Mouse (Mus musculus) liver, embryonic 13.5 days (tissue): Measurements from ENCODE around the gene Ndufs8. TPM values are rescaled to one million over a fixed set of nuclear protein-coding genes. Genes with fewer than 3 reads are reported as not detected.
"Not testable (repeated sequence)": the region's sequence is repeated elsewhere in the genome, so short reads cannot be mapped to it uniquely, and the experiment has no call there.

Source experiments
- ATAC-seq: fragments of 200-750 bp; cut with Nextera tagmentation; 2 replicates; pipeline ENCODE4 v1.8.0; 2017; ENCODE audit warnings: low read depth, mild to moderate bottlenecking, moderate number of reproducible peaks, moderate library complexity
- DNase-seq: peaks from one replicate; pipeline ENCODE4 v3.0.0; 2022
- H3K27ac ChIP-seq: fragments of 300-500 bp; sonication (generic); 2 replicates; pipeline ENCODE4 v1.5.1; 2015; ENCODE audit warnings: moderate library complexity, mild to moderate bottlenecking, inconsistent platforms
- H3K27me3 ChIP-seq: fragments of 300-500 bp; sonication (generic); 2 replicates; pipeline ENCODE4 v1.6.1; 2015; ENCODE audit warnings: mild to moderate bottlenecking, inconsistent platforms
- H3K36me3 ChIP-seq: fragments of 300-500 bp; sonication (generic); 2 replicates; pipeline ENCODE4 v1.6.1; 2015; ENCODE audit warnings: mild to moderate bottlenecking, inconsistent platforms
- H3K4me1 ChIP-seq: fragments of 300-500 bp; sonication (generic); replicated peaks from 2 replicates; pipeline ENCODE4 v1.6.1; 2015; ENCODE audit warnings: inconsistent platforms
- H3K4me2 ChIP-seq: fragments of 300-500 bp; sonication (generic); 2 replicates; pipeline ENCODE4 v1.6.1; 2015; ENCODE audit warnings: inconsistent platforms, mild to moderate bottlenecking, moderate library complexity
- H3K4me3 ChIP-seq: fragments of 300-500 bp; sonication (generic); replicated peaks from 2 replicates; pipeline ENCODE4 v1.5.1; 2015; ENCODE audit warnings: mild to moderate bottlenecking, inconsistent platforms
- H3K9ac ChIP-seq: fragments of 300-500 bp; sonication (generic); 2 replicates; pipeline ENCODE4 v1.6.1; 2015; ENCODE audit warnings: mild to moderate bottlenecking, inconsistent platforms
- H3K9me3 ChIP-seq: fragments of 300-500 bp; sonication (generic); replicated peaks from 2 replicates; pipeline ENCODE4 v1.6.1; 2016; ENCODE audit warnings: inconsistent platforms
- WGBS: fragments of 180-500 bp; shearing (Covaris S2); methylation state at CpG from one replicate; pipeline ENCODE4 v1.1.7; 2015; ENCODE audit not compliant: insufficient replicate concordance; 5-methylcytosine and 5-hydroxymethylcytosine counted together
- polyA plus RNA-seq: library from polyadenylated mRNA; unstranded; fragments of >200 nt; fragmentation: Nextera tagmentation; extraction: Ambion mirVana; gene quantifications from 2 replicates; pipeline ENCODE4 v1.2.1, GENCODE M21; 2015

The Ndufs8 gene
- polyA plus RNA-seq, result 189 and 217 TPM in 2 replicates

- under 1% methylated on average over 41 of the region's 43 CpGs for WGBS
- Histone ChIP-seq H3K9me3 (no peaks in the 10 kb centered on the region), H3K36me3 (peaks cover 39% of the 10 kb centered on the region), H3K4me1 (peaks cover 49% of the 10 kb centered on the region), H3K27me3 (no peaks in the 10 kb centered on the region), H3K9ac (peak within 1 kb of the TSS; percentile 79), H3K27ac (peak within 1 kb of the TSS; percentile 76), H3K4me3 (peak within 1 kb of the TSS; percentile 73), H3K4me2 (peak within 1 kb of the TSS; percentile 81)
- ATAC-seq (peak; percentile 95), DNase-seq (peak; percentile 95)
Observed at GRCm38 (mm10) chr19:3912337-3913204, at the start of gene Ndufs8. Gene Ndufs8, minus strand, starts transcription at chr19:3912774.

- not testable (repeated sequence) for ATAC-seq, H3K36me3 ChIP-seq, H3K9me3 ChIP-seq, H3K4me1 ChIP-seq, H3K4me2 ChIP-seq, H3K27me3 ChIP-seq, H3K4me3 ChIP-seq, DNase-seq, H3K27ac ChIP-seq, H3K9ac ChIP-seq
- 66% methylated on average over 6 of the region's 6 CpGs for WGBS
Observed at GRCm38 (mm10) chr19:3961805-3962204, 49.2 kb upstream of the Ndufs8 start.

GRCm38 (mm10) chr19:3960211-3960610 lies 47.6 kb upstream of the Ndufs8 start:
- 71% methylated on average over 5 of the region's 5 CpGs for WGBS
- DNase-seq, result no peak
- H3K4me2 ChIP-seq, result no peak overlapping the region
- H3K9me3 ChIP-seq, result no peaks in the 10 kb centered on the region
- H3K4me1 ChIP-seq, result no peaks in the 10 kb centered on the region; the same call in 1 of the 2 replicates
- H3K27me3 ChIP-seq, result 0 out of 2 replicates have a peak, but pooled peaks cover 8% of the 10 kb centered on the region
- no peak overlapping the region for H3K9ac ChIP-seq
- H3K4me3 ChIP-seq, result no peak overlapping the region
- ATAC-seq, result no peak
- no peaks in the 10 kb centered on the region for H3K36me3 ChIP-seq
- H3K27ac ChIP-seq, result no peak overlapping the region

- 0 out of 2 replicates have a peak, but pooled peaks cover 8% of the 10 kb centered on the region for H3K27me3 ChIP-seq
- no peak overlapping the region for H3K9ac ChIP-seq
- no peak overlapping the region for H3K27ac ChIP-seq
- DNase-seq (no peak), ATAC-seq (no peak)
- no peaks in the 10 kb centered on the region; the same call in 1 of the 2 replicates for H3K4me1 ChIP-seq
- no peak overlapping the region for H3K4me3 ChIP-seq
- no peaks in the 10 kb centered on the region for H3K36me3 ChIP-seq
- H3K4me2 ChIP-seq, result no peak overlapping the region
- no peaks in the 10 kb centered on the region for H3K9me3 ChIP-seq
Observed at GRCm38 (mm10) chr19:3959030-3959429, 46.5 kb upstream of the Ndufs8 start.

GRCm38 (mm10) chr19:3958470-3958869 lies 45.9 kb upstream of the Ndufs8 start, which contains the start of gene Aldh3b3:
Gene Aldh3b3, plus strand, starts transcription at chr19:3958645.
- 58% methylated on average over 4 of the region's 4 CpGs for WGBS
- Histone ChIP-seq H3K36me3 (no peaks in the 10 kb centered on the region), H3K27ac (no peak within 1 kb of the TSS), H3K4me3 (no peak within 1 kb of the TSS), H3K27me3 (0 out of 2 replicates have a peak, but pooled peaks cover 8% of the 10 kb centered on the region), H3K4me1 (no peaks in the 10 kb centered on the region; the same call in 1 of the 2 replicates), H3K9me3 (no peaks in the 10 kb centered on the region), H3K9ac (no peak within 1 kb of the TSS), H3K4me2 (no peak within 1 kb of the TSS)
- ATAC-seq (no peak), DNase-seq (no peak)

- WGBS, result 60% methylated on average over 5 of the region's 5 CpGs
- H3K4me2 ChIP-seq, result not testable (repeated sequence)
Observed at GRCm38 (mm10) chr19:3957296-3958036, 44.9 kb upstream of the Ndufs8 start.

GRCm38 (mm10) chr19:3955804-3956203 lies 43.2 kb upstream of the Ndufs8 start:
- no peaks in the 10 kb centered on the region; the same call in 1 of the 2 replicates for H3K4me1 ChIP-seq
- ATAC-seq (no peak), DNase-seq (no peak)
- no peak overlapping the region for H3K27ac ChIP-seq
- H3K9me3 ChIP-seq, result no peaks in the 10 kb centered on the region
- 0 out of 2 replicates have a peak, but pooled peaks cover 8% of the 10 kb centered on the region for H3K27me3 ChIP-seq
- no peak overlapping the region for H3K4me3 ChIP-seq
- H3K36me3 ChIP-seq, result no peaks in the 10 kb centered on the region
- no peak overlapping the region for H3K4me2 ChIP-seq
- 24% methylated on average over 4 of the region's 4 CpGs for WGBS
- no peak overlapping the region for H3K9ac ChIP-seq

More at GRCm38 (mm10) chr19:3957296-3958036, 44.9 kb upstream of the Ndufs8 start:
- not testable (repeated sequence) for H3K36me3 ChIP-seq, H3K9ac ChIP-seq, H3K27ac ChIP-seq, H3K9me3 ChIP-seq, ATAC-seq, H3K4me3 ChIP-seq, H3K27me3 ChIP-seq, DNase-seq, H3K4me1 ChIP-seq

- no peak overlapping the region for H3K4me2 ChIP-seq
- no peak overlapping the region for H3K4me3 ChIP-seq
- H3K9me3 ChIP-seq, result no peaks in the 10 kb centered on the region
- H3K9ac ChIP-seq, result no peak overlapping the region
- no peak overlapping the region for H3K27ac ChIP-seq
- H3K27me3 ChIP-seq, result 0 out of 2 replicates have a peak, but pooled peaks cover 8% of the 10 kb centered on the region
- WGBS, result 62% methylated on average over 3 of the region's 3 CpGs
- no peaks in the 10 kb centered on the region for H3K36me3 ChIP-seq
- no peak for DNase-seq
- H3K4me1 ChIP-seq, result peaks cover 1% of the 10 kb centered on the region; the same call in 1 of the 2 replicates
- no peak for ATAC-seq
Observed at GRCm38 (mm10) chr19:3955033-3955432, 42.5 kb upstream of the Ndufs8 start.

- Histone ChIP-seq H3K9me3 (no peaks in the 10 kb centered on the region), H3K27me3 (0 out of 2 replicates have a peak, but pooled peaks cover 8% of the 10 kb centered on the region), H3K4me1 (peaks cover 7% of the 10 kb centered on the region; the same call in 1 of the 2 replicates), H3K4me3 (no peak overlapping the region), H3K27ac (no peak overlapping the region), H3K36me3 (no peaks in the 10 kb centered on the region), H3K4me2 (no peak overlapping the region), H3K9ac (no peak overlapping the region)
- ATAC-seq (no peak), DNase-seq (no peak)
- WGBS, result 50% methylated on average over 1 of the region's 1 CpGs
Observed at GRCm38 (mm10) chr19:3952099-3952498, 39.5 kb upstream of the Ndufs8 start.

- H3K4me2 ChIP-seq, result no peak overlapping the region
- peaks cover 8% of the 10 kb centered on the region; the same call in 1 of the 2 replicates for H3K4me1 ChIP-seq
- H3K9ac ChIP-seq, result no peak overlapping the region
- DNase-seq, result no peak
- no peaks in the 10 kb centered on the region for H3K9me3 ChIP-seq
- H3K27ac ChIP-seq, result no peak overlapping the region
- 0 out of 2 replicates have a peak, but pooled peaks cover 5% of the 10 kb centered on the region for H3K27me3 ChIP-seq
- ATAC-seq, result no peak
- no peaks in the 10 kb centered on the region for H3K36me3 ChIP-seq
- H3K4me3 ChIP-seq, result no peak overlapping the region
Observed at GRCm38 (mm10) chr19:3951461-3951860, 38.9 kb upstream of the Ndufs8 start.

GRCm38 (mm10) chr19:3950331-3950730 lies 37.8 kb upstream of the Ndufs8 start:
- H3K9me3 ChIP-seq, result no peaks in the 10 kb centered on the region
- H3K27ac ChIP-seq, result no peak overlapping the region
- H3K4me2 ChIP-seq, result no peak overlapping the region
- 53% methylated on average over 3 of the region's 3 CpGs for WGBS
- no peaks in the 10 kb centered on the region for H3K27me3 ChIP-seq
- no peak overlapping the region for H3K9ac ChIP-seq
- DNase-seq (no peak), ATAC-seq (no peak)
- H3K4me3 ChIP-seq, result no peak overlapping the region
- H3K4me1 ChIP-seq, result peaks cover 18% of the 10 kb centered on the region
- H3K36me3 ChIP-seq, result no peaks in the 10 kb centered on the region
